Mouse (Mus musculus) lung, adult 18-20 months (tissue): Measurements from ENCODE around the gene Ndufaf2.
A peak's percentile ranks its signal among the peaks of the same experiment; 100 is the strongest.

Source experiments
- DNase-seq, 2 experiments: peaks; one replicate each; pipeline ENCODE4 v3.0.0; 2022; ENCODE audit warnings: mixed read lengths in 2 of 2

Gene Ndufaf2

GRCm38 (mm10) chr13:108135617-108136016 lies 22.8 kb downstream of the Ndufaf2 start:
- no peak for DNase-seq

GRCm38 (mm10) chr13:108132031-108132819 lies 26.2 kb downstream of the Ndufaf2 start:
- no peak for DNase-seq

GRCm38 (mm10) chr13:108130737-108131136 lies 27.7 kb downstream of the Ndufaf2 start:
- DNase-seq, result no peak

- DNase-seq, result no peak
Measured at GRCm38 (mm10) chr13:108129070-108129469, 29.4 kb downstream of the Ndufaf2 start.

GRCm38 (mm10) chr13:108127883-108128282 lies 30.5 kb downstream of the Ndufaf2 start:
- DNase-seq, result no peak

- peak; percentile 18 to 26 for DNase-seq
Measured at GRCm38 (mm10) chr13:108127130-108127529, 31.3 kb downstream of the Ndufaf2 start.

GRCm38 (mm10) chr13:108126246-108126645 lies 32.2 kb downstream of the Ndufaf2 start:
- no peak for DNase-seq

- DNase-seq, result no peak
Measured at GRCm38 (mm10) chr13:108124096-108124495, 34.3 kb downstream of the Ndufaf2 start.

GRCm38 (mm10) chr13:108123109-108123723 lies 35.2 kb downstream of the Ndufaf2 start:
- no peak for DNase-seq

- DNase-seq, result no peak
Measured at GRCm38 (mm10) chr13:108119411-108120310, 38.8 kb downstream of the Ndufaf2 start.

- no peak for DNase-seq
Measured at GRCm38 (mm10) chr13:108118188-108118587, 40.2 kb downstream of the Ndufaf2 start.

- no peak for DNase-seq
Measured at GRCm38 (mm10) chr13:108117654-108118053, 40.8 kb downstream of the Ndufaf2 start.

- no peak for DNase-seq
Measured at GRCm38 (mm10) chr13:108114257-108114656, 44.2 kb downstream of the Ndufaf2 start.

- DNase-seq, result no peak
Measured at GRCm38 (mm10) chr13:108113536-108113935, 44.9 kb downstream of the Ndufaf2 start.

GRCm38 (mm10) chr13:108110929-108111328 lies 47.5 kb downstream of the Ndufaf2 start:
- no peak for DNase-seq

GRCm38 (mm10) chr13:108100700-108101099 lies 57.7 kb downstream of the Ndufaf2 start:
- no peak for DNase-seq

- peak; percentile 9 to 21 for DNase-seq
Measured at GRCm38 (mm10) chr13:108096446-108096845, 62.0 kb downstream of the Ndufaf2 start.

GRCm38 (mm10) chr13:108095617-108096016 lies 62.8 kb downstream of the Ndufaf2 start:
- DNase-seq, result peak; percentile 4 to 6

- DNase-seq, result no peak
Measured at GRCm38 (mm10) chr13:108094681-108095080, 63.7 kb downstream of the Ndufaf2 start.

GRCm38 (mm10) chr13:108092290-108092689 lies 66.1 kb downstream of the Ndufaf2 start:
- DNase-seq, result no peak

- no peak for DNase-seq
Measured at GRCm38 (mm10) chr13:108086724-108087123, 71.7 kb downstream of the Ndufaf2 start.

GRCm38 (mm10) chr13:108086036-108086435 lies 72.4 kb downstream of the Ndufaf2 start:
- DNase-seq, result no peak

- no peak for DNase-seq
Measured at GRCm38 (mm10) chr13:108084086-108084485, 74.3 kb downstream of the Ndufaf2 start.
